Mouse (Mus musculus): Measurements from ENCODE around the gene Sema5a.

DNA sequence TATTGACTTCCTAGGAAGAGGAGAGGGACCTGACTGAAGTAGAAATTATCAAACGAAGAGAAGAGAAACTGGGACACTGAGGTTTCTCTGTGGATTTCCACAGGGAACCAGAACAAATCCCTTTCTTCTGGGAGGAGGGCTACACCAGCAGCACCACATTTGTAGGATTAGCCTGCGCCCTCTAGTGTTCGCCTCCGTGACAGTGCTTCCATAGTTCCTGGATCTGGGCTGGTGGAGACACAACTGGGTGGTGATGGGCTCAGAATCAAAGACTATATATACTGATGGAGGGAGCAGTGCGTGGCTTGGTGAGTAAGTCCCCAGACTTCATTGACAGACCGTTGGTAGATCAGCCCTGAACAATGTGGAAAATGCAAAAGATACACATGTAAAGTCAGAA is 193.0 kb downstream of the Sema5a start:
- TF ChIP-seq GATA1 (IDR thresholded peaks at IDR 0.05; ENCODE audit: low read length) (no peak), TAL1 (IDR thresholded peaks at IDR 0.05; ENCODE audit: low read length) (no peak)
